Mouse (Mus musculus): ENCODE measurements around the gene Cdh7.
"Not testable (repeated sequence)": the region's sequence is repeated elsewhere in the genome, so short reads cannot be mapped to it uniquely, and the experiment has no call there.

Gene Cdh7

DNA sequence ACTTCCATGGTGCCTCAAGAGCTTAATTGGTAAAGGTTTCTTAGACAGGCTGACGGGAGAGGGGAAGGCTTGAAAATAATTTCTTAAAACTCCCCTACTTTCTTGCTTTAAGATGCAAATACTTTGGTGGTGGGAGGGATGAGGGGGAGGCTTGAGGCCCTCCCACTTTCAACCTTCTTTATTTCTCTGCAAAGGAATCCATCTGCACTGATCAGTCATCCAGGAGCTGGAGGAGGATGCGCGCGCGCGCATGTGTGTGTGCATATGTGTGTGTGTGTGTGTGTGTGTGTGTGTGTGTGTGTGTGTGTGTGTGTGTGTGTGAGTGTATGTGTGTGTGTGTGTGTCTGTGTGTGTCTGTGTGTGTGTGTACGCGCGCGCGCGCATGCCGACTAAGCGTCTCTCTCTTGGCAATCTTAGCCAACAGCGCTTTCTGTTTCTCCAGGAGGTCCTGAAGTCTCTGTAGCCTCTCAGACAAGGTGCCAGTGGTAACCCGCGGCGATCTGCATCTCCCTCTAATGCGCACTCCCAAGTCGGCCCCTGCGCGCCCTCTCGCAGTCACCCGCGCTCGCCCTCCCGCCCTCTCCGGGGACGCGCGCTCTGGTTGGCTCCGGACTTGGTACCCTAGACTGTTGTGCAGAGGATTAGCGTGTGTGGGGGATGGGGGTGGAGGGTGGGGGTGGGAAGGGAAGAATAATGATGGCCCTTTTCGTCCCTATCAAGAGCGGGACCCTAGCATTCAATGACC, at the start of gene Cdh7:
Gene Cdh7, plus strand, starts transcription at position 368 of the 745 bp plus-strand sequence.
- no peak for DNase-seq

DNA sequence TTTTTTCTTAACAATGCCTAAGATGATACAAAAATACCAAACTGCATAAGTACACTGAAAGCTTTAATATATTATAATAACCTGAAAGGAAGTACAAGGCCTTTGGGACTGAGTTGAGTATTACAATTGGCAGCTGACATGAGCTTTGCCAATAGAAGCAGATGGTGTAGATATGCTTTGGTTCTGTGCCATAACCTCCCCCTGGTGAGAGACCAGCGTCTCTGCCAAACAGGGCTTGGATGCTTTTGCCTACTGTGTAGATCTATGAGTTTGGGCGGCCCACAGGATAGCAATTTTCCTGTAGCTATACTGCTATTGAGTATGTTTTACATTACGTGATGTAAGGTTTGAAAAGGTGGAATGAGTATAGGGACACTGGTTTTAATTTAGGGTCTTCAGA, 49.6 kb upstream of the Cdh7 start:
- DNase-seq: no peak

DNA sequence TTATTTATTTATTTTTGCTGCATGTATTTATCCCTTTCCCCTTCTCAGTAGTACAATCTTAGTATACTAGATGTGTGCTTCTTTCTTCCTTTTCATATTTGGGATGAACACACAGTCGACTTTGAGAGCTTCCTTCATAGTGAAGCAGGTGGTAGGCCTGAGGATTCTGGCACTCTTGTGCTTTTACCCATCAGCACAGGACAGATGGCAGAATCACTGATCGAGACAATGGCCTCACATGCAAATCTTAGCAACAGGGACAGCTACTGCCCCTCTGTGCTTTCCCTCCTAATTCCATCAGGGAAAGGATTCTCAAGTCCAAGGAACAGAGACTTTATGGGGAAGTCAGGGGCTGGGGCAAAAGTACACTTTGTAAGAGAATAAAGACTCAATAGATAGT, 33.7 kb upstream of the Cdh7 start:
- no peak for DNase-seq

DNA sequence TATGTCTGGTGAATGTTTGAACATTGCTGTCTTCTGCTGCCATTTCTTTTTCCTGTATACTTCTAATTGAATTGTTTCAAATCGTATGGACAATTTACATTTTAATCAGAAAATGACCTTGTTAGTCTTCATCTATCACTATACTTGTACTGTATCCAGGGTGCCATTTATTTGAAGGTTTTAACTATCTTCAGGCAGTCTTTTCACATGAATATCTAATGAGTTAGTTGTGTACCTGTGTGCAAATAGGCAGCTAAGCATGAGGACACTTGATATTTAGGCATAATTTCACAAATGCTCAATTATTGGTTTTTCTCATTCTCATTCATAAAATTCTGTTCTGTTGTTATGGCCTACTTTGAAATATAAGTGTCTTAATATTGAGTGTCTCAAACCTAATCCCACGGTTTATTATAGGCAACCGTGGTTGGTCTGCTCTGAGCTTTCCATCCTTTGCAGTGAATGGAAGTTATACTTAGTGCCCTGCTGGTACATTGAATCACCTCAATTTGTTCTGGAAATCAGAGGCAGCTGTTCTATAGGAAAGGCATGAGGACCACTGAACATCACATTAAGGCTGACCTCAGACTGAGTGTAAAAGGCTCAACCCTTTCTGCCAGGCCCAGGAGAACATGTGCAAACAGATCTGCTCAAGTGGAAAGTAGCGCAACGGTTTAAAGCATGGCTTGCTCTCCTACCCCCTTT, 10.4 kb upstream of the Cdh7 start:
- no peak for DNase-seq

DNA sequence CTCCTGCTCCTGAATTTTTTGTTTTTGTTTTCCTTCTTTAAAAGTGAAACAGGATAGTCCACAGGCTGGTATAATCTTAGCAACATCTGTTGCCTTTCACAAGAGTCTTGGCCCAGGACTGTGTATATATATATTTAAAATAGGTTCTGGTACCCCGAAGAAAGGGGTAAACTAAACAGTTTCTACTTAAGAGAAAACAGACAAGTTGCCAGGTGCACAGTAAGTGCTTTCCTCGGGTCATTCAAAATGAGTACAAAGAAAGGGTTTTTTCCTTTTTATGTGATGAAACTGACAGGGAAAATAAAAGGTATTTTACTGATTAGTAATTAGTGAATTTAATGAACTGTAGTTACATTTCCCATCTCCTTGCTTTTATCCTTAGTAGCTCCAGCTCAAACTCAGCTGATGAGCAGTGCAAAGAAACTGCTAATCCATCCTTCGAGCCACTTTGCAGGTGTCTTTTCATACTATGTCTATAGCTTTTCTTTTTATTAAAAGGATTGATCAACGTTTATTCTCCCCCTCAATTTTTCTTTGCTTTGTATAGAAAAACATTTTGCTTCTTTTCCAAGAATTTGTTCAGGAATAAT, 9.7 kb upstream of the Cdh7 start:
- DNase-seq: no peak

DNA sequence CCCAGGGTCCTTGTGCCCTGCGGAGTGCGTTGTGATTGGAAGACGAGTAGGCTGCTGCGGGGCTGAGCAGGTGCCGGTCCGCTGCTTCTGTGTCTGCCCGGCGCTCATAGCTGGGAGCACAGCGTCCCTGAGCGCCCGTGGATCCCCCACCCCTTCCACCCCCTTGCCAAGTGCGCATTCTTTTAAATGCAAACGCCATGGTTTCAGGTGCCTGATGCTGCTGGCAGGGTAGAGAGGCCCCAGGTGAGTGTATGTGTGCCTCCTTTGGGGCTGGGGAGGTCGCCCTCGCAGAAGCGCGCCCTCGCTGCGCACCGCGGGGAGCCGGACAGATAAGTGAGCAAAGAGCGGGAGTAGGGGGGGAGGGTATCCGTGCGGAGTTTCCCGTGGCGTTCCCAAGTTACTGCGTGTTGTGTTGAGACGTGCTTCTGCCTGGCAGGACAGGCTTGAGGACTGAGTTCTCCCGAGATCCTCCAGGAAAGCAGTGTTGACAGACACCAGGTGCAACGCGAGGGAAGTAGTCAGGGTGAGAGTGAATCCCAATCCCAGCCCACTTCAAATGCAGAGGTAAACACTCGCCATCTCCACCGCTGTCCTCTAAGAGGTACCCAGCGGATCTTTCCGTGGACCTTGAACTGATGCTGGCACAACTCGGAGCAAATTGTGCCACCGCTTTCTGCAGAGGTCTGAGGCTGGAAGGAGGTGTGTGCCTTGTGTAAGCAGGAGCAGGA, 742 bp downstream of the Cdh7 start:
- no peak for DNase-seq

DNA sequence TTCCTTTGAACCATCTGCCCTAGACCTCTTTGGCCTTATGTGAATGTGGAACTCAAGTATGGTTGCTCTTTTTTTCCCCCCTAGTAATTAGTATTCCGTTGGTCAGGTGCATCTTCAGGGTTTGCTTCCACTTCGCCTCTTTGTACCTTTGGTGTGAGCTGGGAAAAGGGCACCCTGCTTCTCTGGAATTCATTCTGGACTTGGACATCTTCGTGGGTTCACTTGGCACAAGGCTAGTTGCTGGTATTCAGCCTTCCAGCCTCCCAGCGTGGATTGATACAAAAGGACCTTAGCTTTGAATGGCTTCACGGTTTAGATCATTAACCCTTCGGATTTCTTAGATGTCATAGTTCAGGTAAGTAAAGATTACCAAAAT, 1.3 kb downstream of the Cdh7 start:
- no peak for DNase-seq

DNA sequence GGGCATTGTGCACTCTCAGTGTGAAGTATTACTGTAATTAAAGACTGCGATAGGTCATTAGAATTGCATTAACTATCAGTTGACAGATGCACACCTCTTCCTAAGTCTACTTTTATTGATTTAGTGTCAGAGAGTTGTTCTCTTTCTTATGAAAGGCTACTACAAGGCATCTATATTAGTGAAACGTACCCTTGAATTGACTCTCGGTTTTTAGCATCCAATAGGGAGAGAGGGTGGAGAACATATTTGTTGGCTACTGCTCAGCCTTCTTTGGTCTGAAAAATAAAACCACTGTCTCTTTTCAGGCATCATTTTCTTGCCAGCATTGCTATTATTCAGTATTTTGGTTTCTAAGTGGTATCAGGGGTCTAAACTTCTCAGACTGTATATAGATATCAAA, 2.5 kb downstream of the Cdh7 start:
- DNase-seq: no peak

DNA sequence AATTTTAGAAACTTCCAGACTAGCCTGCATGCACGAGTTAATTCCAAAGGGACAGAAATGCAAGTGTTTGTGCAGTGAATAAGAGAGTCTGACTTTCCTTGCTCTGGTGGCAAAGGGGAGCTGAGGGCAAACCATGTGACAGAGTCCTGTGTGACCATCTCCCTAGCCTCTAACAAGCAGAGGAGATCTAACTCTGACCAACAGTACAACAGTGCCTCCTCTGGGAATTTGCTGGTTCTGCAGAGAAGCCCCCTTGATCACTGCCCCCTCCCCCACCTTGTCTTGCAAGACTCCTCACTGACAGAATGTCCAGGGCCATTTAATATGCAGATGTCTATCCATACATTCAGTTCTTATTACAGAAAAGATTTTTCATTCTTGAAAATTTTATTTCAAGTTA, 3.2 kb downstream of the Cdh7 start:
- no peak for DNase-seq

DNA sequence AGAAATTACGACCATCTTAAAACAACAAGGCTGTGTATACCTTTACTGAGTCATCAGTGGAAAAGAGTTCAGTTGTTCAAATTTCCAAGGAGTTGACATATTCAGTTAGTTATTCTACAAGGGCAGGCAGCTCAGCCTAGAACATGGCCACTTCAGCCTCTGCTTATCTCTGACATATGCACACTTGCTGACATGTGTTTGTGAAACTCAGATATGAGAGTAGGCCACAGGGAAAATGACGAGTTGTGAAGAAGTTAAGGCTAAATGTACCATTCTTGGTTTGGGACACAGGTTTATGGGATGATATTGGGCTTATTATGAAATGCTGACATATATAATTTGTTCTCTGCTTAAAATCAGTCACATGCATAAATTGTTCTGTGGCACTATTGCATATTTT, 7.3 kb downstream of the Cdh7 start:
- no peak for DNase-seq

DNA sequence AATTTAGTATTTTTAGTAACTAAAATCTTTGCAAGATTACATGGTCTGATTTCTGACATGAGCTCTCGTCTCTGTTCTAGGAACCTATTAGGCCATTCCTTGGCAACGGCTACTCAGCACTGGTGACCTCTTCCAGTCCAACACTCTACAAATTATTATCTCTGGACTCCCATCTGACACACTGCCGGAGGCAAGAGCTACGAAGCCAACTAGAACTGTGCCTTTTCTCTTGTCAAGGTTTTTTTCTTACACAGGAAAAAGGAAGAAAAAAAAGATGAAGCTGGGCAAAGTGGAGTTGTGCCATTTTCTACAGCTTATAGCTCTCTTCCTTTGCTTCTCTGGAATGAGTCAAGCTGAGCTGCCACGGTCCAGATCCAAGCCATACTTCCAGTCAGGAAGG, 11.7 kb downstream of the Cdh7 start:
- DNase-seq: no peak

DNA sequence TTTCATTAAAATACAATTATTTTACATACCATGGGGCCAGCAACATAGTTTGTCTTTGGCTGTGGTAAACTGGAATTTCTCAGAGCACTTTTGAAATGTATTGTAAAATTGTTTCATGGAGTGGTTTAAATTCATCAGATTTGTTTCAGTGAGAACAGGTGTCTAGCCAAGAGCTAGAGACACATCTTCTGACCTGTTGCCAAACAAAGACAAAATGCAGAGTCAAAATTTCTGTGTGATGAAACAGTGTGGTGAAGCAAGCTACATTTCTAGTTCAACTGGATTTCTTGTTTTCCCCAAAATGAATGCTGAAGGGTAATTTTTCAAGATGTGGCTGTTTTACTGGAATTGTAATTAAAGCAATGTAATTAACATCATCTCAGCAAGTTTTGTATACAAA, 22.2 kb downstream of the Cdh7 start:
- DNase-seq: no peak

DNA sequence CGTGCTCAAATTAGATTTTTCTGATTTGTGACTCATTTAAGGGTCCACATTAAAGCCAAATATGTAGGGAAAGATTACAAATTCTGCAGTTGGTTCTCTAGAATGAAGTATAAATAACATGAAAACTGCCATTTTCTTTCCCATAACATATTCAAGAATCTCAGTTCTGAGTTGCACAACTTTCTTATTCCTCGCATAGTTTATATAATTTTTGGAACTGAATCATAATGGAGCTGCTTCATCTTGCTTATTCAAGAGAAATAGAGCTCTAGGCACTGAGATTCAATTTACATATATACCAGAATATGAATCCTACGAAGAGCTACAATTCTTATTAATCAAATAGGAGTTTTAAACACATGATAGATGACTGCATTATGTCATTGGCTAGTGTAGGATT, 22.8 kb downstream of the Cdh7 start:
- no peak for DNase-seq

DNA sequence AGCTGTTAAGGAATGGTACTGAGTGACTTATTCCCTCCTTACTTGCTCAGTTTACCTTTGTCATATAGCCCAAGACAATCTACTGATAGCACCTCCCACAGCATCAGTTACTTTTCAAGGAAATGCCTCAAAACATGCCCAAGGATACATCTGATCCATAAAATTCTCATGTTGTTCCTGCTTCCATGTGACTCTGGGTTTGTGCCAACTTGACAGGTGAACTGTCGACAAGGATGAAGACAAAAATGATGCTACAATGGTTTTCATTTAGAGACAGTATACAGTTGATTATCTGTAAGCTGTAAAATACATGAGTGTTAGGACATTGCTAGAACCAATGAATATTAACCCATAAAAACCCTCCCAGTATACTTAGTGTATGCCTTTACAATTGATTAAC, 29.9 kb downstream of the Cdh7 start:
- DNase-seq: no peak

DNA sequence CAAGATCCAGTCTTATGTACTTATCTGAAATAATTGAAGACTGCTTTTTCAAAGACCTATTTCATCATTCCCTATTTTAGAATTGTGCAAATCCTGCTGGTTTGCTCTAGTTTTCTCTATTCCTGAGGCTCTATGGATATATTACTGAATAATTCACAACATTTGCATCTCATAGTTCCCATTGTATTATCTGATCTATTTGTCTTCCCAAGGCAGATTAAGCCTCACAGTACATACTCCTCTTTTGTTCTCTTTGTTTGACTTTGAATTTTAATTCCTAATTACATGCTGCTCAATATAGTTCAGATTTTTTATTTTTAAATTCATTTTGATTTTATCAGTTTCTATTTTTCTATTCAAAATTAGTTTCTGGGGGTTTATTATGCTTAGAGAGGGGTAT, 74.1 kb downstream of the Cdh7 start:
- no peak for DNase-seq

DNA sequence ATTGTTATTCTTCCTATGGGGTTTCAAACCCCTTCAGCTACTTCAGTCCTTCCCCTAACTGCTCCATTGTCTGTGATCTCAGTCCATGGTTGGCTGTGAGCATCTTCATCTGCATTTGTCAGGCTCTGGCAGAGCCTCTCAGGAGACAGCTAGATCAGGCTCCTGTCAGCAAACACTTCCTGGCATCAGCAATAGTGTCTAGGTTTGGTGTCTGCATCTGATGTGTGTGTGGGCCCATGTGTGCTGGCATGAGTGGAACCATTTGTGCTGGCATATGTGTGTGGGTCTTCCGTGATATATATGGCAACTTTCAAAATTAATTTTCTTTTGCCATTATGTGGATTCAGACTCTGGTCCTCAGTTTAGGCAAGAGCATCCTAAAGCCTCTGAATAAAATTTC, 85.2 kb downstream of the Cdh7 start:
- no peak for DNase-seq

DNA sequence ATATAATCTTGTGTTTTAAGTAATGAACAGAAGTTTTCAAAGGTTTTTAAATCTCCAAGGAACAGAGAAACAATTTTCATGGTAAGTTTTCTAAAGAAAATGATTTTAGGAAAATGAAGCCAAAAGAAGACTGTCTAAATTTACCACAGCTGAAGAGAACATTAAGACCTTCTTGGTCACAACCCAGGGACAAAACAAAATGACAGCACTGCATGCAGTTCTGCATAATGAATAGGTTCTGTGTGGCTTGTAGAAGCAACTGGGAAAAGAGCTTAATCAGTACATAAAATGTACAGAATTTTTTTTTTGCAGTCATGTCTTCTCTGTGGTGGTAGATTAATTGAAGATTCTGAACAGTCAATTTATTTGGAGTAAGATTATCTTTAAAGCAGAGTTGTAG, 96.2 kb downstream of the Cdh7 start:
- no peak for DNase-seq

DNA sequence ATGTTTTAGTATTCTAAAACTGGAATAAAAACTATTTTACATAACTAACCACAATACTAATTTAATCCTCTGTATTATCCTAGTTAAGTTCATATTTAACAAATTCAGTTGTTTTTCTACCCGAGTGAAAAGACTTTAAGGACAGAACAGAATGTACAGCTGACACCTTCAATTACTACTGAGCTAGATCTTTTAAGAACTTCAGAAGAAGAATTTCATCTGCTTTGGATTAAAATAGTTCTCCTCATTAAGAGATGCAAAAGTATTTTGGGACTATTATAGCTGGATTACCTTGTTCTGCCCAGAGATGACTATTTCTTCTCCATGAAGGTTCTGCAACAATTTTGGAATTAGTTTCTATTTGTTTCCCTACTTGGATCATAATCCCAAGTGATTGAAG, 135.8 kb downstream of the Cdh7 start:
- DNase-seq: no peak

DNA sequence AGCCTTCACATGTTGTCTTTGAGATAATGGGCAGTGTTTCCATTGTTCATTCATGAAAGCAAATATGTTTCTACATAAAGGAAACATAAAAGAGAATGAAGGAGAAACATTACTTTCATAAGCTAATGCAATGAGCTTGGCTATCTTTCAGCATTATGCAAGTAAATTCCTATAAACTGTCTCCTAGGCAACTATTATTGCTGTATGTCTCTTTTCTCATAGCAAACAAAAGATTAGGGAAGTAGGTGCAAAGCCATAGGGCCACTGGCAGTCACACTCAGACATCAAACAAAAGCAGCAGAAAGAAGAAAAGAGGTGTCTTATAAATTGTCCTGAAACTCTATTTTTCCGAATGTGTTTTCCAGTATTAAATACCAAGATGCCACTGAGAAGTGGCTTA, 136.6 kb downstream of the Cdh7 start:
- no peak for DNase-seq

DNA sequence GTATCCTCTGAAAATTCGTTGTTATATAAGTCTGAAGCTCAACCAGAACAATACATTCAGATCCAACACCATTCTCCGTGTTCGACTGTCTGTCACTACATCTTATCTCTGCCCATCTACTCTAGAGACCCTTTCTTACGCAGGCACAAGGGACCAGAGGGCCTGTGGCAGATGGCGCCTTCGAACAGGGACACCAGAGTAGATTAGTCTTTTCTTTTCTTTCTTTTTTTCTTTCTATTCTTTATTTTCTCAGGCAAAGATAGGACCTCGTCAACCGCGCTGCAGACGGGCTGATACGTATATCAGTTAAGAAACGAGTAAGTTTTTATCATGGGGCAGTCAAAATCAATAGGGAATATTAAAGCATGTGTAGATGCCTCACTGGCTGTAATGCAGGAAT, 189.2 kb downstream of the Cdh7 start:
- not testable (repeated sequence) for DNase-seq
